Mouse (Mus musculus): ENCODE data around the gene Smad3.

The Smad3 gene

DNA sequence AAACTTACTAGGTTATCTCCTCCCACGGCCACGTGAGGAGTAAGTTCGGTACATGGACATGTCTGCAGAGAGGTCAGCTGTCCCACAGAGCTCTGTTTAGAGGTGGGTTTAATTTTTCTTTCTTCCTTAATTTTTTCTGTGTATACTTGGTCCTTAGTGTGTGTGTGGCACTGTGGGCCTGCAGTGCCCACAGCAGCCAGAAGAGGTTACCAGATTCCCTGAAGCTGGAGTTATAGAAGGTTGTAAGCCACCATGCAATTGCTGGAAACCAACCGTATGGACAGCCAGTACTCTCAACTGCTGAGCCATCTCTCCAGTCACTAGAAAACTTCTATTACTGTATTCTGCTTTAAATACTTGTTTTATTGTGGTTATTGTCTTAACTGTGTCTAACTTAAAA lies 125.7 kb downstream of the Smad3 start:
- no peak for DNase-seq (ENCODE audit: low spot score in 2 of 2)

DNA sequence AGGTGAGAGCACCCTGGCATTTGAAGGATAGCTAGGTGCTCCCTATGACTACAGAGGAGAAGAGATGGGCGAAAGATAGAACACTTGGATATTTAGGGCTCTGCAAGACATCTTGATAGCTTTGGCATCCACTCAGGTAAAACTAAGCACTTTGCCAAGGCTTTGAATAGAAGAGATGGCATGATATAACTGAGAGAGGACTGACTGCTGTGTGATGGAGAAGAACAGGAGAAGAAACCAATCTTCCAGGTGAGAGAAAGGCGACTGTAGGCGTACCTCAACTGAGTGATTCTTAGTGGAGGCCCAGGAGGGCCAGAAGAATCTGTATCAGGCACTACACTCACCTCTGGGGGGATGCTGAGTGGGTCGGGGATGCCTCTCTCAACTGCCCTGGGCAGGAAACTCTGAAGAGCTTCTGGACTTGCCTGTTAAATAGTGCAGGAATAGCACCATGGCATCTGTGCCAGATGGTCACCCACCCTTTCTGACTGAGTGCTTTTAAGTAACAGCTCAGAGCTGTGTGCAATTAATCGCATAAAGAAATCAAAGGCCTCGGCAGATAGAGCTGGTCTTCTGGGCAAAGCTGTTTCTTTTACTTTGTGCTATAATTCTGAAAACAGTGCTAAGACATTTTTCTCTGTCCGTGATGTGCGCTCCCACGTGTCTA lies 132.6 kb downstream of the Smad3 start:
- no peak for DNase-seq (ENCODE audit: low spot score in 2 of 2)

DNA sequence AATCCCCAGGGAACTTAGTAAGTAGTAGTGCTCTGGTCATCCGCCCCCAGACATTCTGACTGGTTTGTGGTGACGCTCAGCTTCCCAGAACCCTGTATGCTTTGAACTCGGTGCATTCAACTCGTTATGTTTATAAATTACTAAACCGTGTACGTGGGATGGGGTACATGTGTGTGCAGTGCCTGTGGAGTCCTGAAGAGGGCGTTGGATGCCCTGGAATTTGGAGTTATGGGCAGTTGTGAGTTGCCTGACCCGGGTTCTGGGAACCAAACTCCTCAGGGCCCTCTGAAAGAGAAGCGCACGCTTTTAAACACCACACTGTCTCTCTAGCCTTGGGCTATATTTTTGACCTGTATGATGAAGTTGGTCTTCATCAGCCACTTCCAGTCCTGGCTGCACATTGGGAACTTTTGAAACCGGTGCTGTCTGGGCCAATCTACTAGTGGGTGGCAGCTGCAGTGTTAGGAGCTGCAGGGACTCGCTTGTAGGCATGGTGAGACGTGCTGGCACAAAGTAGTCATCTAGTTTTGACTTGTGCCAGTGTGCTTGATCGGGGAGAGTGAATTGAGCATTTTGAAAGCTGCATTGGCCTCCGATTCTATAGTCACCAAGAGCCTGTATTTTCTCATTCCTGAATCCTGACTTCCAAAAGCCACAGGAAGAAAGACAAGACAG lies 133.8 kb downstream of the Smad3 start:
- DNase-seq (ENCODE audit: low spot score in 2 of 2) = no peak

DNA sequence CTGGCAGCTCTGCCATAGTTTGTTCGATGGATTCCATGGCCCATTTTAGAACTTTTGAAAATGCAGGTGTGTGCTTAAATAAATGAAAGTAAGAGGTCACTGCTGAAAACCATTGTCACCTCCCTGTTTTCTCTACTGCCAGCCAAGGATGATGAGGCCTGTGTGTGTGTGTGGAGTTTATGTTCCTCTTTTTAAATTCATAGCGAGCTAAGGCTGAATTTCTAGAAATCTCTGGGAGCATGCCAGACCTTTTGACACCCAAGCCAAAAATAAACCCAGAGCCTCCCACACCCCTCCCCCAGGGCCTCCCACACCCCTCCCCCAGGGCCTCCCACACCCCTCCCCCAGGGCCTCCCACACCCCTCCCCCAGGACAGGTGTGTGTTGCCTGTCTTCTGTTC lies 139.8 kb downstream of the Smad3 start:
- no peak for DNase-seq (ENCODE audit: low spot score in 2 of 2)

DNA sequence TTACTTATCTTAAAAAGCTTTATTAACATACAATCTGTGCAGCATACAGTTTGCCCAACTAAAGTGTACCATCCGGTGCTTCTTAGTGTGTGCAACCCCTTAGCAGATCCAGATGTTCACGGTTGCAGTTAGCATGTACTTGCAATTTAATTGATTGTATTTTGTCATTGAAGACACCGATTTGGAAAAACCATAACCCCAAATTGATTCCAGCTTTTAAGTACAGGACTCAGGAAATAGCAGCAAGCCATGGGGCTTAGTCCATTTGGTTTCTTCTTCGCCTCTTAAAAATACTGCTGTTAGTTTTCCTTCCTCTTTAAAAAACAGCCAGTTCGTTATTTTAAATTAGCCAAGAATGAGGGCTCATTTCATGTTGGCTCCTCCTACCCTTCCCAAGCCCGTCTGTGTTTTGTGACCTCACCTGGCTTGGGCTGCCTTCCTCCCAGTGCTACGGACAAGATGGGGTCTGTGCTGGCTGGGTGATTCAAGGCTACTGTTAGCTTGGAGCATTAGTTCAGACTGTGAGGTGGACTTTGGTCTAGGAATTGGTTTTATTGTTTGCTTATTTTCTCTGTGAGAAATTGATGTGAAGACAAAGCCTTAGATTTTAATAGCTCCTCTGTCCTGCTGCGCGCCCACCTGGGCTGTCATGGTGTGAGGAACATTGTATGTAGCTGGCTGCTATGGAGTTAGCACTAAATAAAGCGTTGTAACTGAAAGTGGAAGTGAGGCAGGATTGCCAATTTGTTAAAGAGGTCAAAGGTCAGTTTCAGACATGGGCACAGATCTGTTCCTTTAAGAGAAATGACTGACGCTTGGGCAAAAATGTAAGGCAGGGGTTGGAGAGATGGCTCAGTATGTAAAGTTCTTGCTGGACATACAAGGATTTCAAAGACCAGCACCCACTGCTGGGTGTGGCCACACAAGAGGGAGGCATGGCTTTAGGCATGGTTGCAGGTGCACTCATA lies 143.5 kb downstream of the Smad3 start:
- DNase-seq (ENCODE audit: low spot score in 2 of 2) = no peak

DNA sequence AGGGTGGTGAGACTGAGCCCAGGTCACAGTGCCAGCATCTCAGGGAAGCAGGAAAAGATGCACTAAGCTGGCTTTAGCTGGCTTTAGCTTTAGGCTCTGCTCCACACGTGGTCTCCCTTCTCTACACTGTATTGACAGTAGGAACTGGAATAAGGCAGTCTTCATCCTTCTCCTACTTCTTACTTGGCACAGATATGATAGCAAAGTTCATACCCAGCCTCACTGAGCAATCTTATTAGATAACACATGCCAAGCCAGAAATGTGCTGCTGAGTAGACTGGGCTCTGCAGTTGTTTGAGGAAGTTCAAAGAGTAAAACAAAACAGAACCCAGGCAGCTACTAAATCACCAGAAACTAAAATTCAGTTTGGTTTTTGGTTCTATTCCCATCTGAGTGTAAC lies 144.2 kb downstream of the Smad3 start:
- DNase-seq (ENCODE audit: low spot score in 2 of 2) = no peak

DNA sequence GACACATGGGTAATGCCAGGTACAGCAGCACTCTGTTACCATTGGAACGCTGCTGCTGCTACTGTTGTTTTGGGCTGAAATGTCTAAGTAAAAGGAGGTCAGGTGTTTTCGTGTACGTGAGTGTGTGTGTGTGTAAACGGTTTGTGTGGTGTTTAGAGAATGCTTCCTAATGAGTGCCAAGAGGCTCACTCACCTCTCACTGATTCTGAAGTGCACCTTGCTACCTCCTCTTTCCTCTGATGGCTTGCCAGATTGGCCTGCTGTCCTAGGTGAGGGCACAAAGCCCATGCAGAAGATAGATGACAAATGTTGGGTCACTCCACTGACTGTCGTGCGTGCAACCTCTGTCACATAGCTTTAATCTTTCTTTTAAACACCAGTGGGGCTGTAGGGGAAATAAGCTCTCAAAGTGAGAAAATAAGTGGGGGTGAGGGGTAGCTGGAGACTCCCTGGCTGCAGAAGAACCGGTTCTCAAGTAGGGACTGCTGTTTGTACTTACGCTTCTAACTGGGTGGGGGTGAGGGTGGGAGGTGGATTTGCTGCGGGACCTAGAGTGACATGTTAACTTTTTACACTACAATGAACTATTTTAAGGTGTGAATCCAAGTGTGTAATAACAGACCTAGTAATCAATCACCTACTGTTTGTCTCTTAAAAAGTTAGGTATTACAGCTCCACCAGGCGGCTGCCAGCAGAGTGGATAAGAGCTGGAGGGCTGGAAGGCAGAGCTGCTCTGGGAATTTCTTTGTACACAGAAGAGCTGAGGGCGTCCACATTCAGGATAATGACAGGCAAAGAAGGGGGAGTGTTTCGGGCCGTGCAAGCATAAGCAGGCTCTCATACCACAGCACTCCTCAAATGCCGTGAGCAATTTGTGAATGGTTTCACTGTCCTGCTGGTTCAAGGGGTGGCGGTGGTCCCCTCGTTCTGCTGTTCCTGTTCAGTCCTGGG lies 145.0 kb downstream of the Smad3 start:
- DNase-seq (ENCODE audit: low spot score in 2 of 2) = no peak

DNA sequence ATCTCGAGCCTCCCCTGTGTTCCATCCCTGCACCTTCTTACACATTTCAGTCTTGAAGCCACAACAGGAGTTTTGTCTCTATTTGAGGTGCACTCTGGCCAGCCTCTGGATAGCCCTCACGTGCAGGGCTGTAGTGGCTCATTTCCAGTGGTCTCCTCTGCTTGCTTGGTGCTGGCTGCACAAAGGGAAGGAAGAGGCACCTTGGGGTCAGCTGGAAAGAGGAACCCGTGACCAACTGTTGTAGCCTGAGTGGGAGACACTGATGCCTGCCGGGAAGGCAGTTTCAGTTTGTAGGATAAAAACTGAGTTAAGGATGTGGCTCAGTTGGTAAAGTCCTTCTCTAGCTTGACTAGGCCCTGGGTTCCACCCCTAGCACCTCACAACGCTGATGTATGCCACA lies 145.8 kb downstream of the Smad3 start:
- DNase-seq (ENCODE audit: low spot score in 2 of 2) = no peak

DNA sequence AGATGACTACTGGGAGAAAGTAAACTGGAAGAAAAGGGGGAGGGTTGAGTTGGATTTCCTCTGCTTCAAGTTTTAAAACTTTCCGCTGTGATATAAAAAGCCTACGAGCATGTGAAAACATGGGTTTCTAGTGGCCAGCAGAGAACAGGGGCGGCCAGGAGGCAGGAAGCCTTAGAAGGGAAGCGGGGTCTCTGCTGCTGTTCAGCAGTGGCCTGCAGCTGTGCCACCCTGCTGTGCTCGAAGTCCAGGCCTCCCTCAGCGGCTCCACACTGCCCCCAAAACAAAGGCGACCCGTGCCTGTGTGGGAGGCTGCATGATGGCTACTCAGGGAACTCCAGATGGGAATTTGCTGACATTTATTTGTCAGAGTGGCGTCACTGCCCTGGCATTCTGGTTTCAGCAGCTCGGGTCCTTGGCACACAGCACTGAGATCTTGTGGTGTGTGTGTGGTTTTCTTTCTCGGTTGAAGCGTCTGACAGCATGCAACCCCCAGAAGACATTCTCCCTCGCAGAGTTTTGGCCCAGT lies 146.9 kb downstream of the Smad3 start:
- no peak for DNase-seq (ENCODE audit: low spot score in 2 of 2)

DNA sequence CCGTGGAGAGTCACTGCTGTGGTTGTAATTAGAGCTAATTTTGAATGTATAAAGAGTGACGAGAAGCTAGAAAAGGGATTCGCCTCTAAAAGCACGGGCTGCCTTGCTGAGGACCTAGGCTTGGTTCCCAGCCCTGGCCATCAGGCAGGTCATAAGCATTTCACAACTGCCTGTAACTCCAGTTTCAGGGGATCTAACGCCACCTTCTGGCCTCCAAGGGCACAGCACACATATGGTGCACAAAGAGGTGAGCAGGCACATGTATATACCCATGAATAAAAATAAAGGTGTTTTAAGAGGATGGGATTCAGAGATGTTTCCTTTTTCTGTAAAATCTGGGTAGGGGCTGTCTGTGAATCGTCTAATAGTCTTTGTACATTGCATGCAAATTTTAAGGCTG lies 147.6 kb downstream of the Smad3 start:
- no peak for DNase-seq (ENCODE audit: low spot score in 2 of 2)

DNA sequence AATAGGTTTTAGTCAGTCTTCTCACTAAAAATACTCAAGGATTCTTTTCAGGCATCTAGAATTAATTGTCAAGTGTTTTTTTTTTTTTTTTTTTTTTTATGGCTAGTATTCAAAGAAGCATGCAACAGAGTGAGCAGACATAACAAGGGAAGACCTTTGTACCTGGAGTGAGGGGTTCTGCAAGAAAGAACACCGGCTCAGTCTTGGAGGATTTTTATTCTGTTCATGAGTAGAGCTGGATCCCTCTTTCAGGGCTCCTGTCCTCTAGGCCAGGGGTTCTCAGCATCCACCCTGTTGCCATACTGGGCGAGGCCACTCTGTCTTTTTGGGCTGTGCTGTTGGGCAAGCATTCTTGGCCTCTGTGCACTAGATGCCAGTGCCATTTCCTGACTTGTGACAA lies 148.0 kb downstream of the Smad3 start:
- DNase-seq (ENCODE audit: low spot score in 2 of 2) = no peak

DNA sequence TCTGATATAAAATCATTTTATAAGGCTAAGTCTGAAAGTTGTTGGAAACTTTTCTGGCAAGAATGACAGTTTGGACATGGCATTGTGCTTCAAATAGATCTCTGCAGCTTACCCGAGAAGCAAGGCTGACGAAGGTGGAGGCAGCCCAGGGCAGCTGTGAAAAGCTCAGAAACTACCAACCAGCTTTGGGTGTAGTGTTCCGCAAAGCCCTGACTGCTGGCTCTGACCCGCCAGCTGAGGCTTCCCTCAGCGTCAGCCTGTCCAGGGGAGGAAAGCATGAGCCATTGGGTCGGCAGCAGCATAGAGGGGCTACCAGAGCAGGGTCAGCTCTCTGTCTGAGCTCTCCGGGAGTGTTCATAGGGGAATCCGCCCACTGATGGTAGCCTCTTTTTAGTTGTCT lies 148.5 kb downstream of the Smad3 start:
- DNase-seq (ENCODE audit: low spot score in 2 of 2) = no peak

DNA sequence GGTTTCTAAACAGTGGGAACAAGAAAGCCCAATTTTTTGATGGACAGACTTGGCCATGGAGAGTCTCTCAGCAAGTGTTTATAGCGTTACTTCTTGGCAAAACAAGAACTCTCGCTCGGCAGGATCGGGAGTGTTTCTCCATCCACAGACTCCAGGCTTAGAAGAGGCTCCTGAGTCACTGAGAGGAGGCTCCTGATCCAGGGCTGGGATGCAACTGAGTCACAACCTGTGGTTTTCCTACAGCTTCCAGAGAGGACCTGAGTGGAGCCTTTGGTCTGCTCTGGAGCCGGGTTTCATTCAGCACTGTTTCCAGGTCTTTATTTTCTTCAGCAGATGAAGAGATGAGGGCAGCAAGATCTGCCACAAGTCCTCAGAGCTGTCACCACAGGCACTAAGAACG lies 149.8 kb downstream of the Smad3 start:
- no peak for DNase-seq (ENCODE audit: low spot score in 2 of 2)

DNA sequence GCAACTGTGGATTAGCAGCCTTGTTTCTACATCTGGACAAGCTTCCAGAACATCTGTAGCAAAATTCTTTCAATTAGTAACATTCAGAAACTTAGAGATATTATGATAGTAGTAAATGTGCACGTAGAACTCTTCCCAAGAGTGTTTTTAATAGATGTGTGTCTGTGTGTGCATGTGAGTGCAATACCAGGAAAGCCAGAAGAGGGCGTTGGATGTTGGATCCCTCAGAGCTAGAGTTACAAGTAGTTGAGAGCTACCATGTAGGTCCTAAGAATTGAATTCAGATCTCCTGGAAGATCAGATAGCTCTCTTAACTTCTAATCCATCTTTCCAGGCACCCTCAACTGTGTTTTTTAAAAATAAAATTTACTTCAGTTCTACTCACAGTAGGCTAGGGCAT lies 151.2 kb downstream of the Smad3 start:
- no peak for DNase-seq (ENCODE audit: low spot score in 2 of 2)

DNA sequence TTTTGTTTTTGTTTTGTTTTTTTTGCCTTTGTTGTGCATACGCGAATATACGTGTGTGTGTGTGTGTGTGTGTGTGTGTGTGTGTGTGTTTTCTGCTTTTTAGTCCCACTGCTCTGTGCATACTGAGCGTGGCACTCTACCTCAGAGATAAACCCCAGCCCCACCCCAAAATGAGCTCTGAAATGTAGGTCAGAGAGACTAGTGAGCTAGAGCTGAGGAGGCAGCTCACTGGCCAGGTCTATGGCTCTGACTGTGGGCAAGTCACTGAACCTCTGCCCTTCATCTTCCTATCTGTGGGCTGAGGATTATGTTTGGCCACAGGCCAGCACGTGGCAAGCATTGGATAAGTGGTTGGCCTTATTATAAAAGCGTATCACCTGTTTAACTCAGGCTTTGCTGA lies 153.9 kb downstream of the Smad3 start:
- no peak for DNase-seq (ENCODE audit: low spot score in 2 of 2)

DNA sequence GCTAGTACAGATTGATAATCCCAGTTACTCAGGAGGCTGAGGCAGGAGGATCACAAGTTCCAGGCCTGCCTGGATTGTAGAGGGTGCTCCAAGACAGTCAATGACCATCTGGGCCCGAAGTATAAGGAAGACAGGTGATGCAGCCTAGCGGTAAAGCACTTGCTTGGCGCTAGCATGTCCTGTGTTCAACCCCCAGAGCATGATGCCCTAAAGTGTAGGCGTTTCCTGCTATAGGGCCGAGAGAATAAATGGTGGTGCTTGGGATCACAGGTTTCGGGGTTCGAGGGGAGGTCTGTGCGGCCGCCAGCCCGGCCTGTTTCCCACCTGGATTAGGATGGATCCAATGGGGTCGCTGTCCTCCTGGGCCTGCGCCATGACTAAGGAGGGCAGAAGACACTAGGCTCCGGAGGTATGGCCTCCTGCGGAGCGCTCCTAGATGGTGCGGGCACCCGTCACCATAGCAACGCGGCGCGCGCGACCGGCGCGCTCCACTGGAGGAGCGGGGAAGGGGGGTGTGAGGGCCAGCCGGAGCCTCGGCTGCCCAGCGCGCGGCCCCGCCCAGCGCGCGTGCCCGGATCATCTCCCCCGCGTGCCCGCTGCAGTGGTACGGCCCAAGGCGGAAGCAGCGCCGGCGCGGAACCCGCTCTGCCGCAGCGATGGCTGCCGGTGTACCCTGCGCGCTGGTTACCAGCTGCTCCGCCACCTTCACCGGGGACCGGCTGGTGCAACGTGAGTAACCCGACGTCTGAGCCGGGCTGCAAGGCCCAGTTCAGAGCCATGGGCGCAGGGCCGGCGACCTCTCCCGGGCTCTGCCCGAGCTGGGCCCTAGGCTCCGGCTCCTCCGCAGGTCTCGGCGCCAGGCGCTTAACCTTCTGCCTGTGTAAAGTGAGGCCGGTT lies 155.5 kb downstream of the Smad3 start, which contains the start of the genes Iqch and Aagab:
TSS of gene Iqch (minus strand) at position 451 of the 897 bp plus-strand sequence.
TSS of gene Aagab (plus strand) at position 618 of the 897 bp plus-strand sequence.
- peak; percentile 94 to 97 for DNase-seq (ENCODE audit: low spot score in 2 of 2)
